Mouse (Mus musculus) heart, postnatal 0 days (tissue): ENCODE data around the gene Scd4. TPM values are rescaled to one million over a fixed set of nuclear protein-coding genes. Genes with fewer than 3 reads are reported as not detected.

Experiments used
- ATAC-seq: fragments of 200-750 bp; cut with Nextera tagmentation; 2 replicates; pipeline ENCODE4 v1.8.0; 2017; ENCODE audit warnings: low read depth, moderate number of reproducible peaks, moderate library complexity; ENCODE audit not compliant: insufficient read depth
- DNase-seq: peaks from one replicate; pipeline ENCODE4 v3.0.0-alpha.2; 2016; ENCODE audit warnings: low spot score
- H3K27ac ChIP-seq: fragments of 300-500 bp; sonication (generic); 2 replicates; pipeline ENCODE4 v1.5.1; 2014; ENCODE audit warnings: low read depth, mild to moderate bottlenecking
- H3K27me3 ChIP-seq: fragments of 300-500 bp; sonication (generic); 2 replicates; pipeline ENCODE4 v1.6.1; 2014; ENCODE audit warnings: low read length, mixed read lengths; ENCODE audit not compliant: control insufficient read depth, insufficient read depth
- H3K36me3 ChIP-seq: fragments of 300-500 bp; sonication (generic); replicated peaks from 2 replicates; pipeline ENCODE4 v1.6.1; 2014; ENCODE audit warnings: low read length, mixed read lengths; ENCODE audit not compliant: control insufficient read depth, insufficient read depth
- H3K4me1 ChIP-seq: fragments of 300-500 bp; sonication (generic); 2 replicates; pipeline ENCODE4 v1.6.1; 2014; ENCODE audit warnings: antibody characterized with exemption; ENCODE audit not compliant: control insufficient read depth, insufficient read depth
- H3K4me2 ChIP-seq: fragments of 300-500 bp; sonication (generic); 2 replicates; pipeline ENCODE4 v1.6.1; 2014; ENCODE audit warnings: low read depth, mild to moderate bottlenecking, low read length, moderate library complexity
- H3K4me3 ChIP-seq: fragments of 300-500 bp; sonication (generic); 2 replicates; pipeline ENCODE4 v1.5.1; 2014; ENCODE audit warnings: low read depth, low read length
- H3K9ac ChIP-seq: fragments of 300-500 bp; sonication (generic); replicated peaks from 2 replicates; pipeline ENCODE4 v1.6.1; 2014; ENCODE audit warnings: low read depth, low read length, mixed read lengths
- H3K9me3 ChIP-seq: fragments of 300-500 bp; sonication (generic); replicated peaks from 2 replicates; pipeline ENCODE4 v1.6.1; 2016; ENCODE audit warnings: low read length; ENCODE audit not compliant: control insufficient read depth
- CTCF ChIP-seq: IDR thresholded peaks from 2 replicates; pipeline ENCODE4 v1.5.1; 2016; ENCODE audit warnings: antibody characterized with exemption, control low read depth, low read depth
- EP300 ChIP-seq: IDR thresholded peaks from 2 replicates; pipeline ENCODE4 v1.6.1; 2016; ENCODE audit warnings: antibody characterized with exemption, low read depth
- WGBS: fragments of 180-500 bp; shearing (Covaris S2); extraction: QIAGEN DNeasy Blood & Tissue Kit; methylation state at CpG from one replicate; pipeline ENCODE4 v1.1.7; 2014; 5-methylcytosine and 5-hydroxymethylcytosine counted together
- polyA plus RNA-seq: library from polyadenylated mRNA; unstranded; fragments of >200 nt; fragmentation: Nextera tagmentation; extraction: Ambion mirVana; gene quantifications from 2 replicates; pipeline ENCODE4 v1.2.1, GENCODE M21; 2015
- total RNA-seq: library from RNA; depleted of rRNA; stranded (reverse); fragments of >200 nt; gene quantifications from 2 replicates; pipeline ENCODE4 v1.2.3, GENCODE M21; 2014; ENCODE audit warnings: low replicate concordance; rRNA removed

The Scd4 gene
- 10.8 and 37.4 TPM in 2 replicates for total RNA-seq
- 30.8 and 38.2 TPM in 2 replicates for polyA plus RNA-seq

- WGBS, result 40% methylated on average over 10 of the region's 10 CpGs
- Histone ChIP-seq H3K27me3 (no peaks in the 10 kb centered on the region), H3K27ac (peak within 1 kb of the TSS; percentile 90), H3K4me2 (peak within 1 kb of the TSS; percentile 46), H3K4me3 (peak within 1 kb of the TSS; percentile 17; the same call in 1 of the 2 replicates), H3K4me1 (peaks cover 39% of the 10 kb centered on the region), H3K9me3 (no peaks in the 10 kb centered on the region), H3K36me3 (no peaks in the 10 kb centered on the region), H3K9ac (0 out of 2 replicates have a peak within 1 kb of the TSS, but pooled peaks have one; percentile 26)
- TF ChIP-seq CTCF, result no peak
- TF ChIP-seq EP300, result 0 out of 2 replicates have a peak, but pooled peaks have one; percentile 20
- peak; percentile 91 for ATAC-seq
- peak; percentile 64 for DNase-seq
Observed at GRCm38 (mm10) chr19:44332833-44333623, at the start of gene Scd4. Gene Scd4, plus strand, starts transcription at chr19:44333092.

- WGBS, result 40% methylated on average over 15 of the region's 15 CpGs
- no peaks in the 10 kb centered on the region for H3K36me3 ChIP-seq
- no peak for TF ChIP-seq CTCF
- no peak for TF ChIP-seq EP300
Observed at GRCm38 (mm10) chr19:44283157-44284024, 49.5 kb upstream of the Scd4 start.

DNA sequence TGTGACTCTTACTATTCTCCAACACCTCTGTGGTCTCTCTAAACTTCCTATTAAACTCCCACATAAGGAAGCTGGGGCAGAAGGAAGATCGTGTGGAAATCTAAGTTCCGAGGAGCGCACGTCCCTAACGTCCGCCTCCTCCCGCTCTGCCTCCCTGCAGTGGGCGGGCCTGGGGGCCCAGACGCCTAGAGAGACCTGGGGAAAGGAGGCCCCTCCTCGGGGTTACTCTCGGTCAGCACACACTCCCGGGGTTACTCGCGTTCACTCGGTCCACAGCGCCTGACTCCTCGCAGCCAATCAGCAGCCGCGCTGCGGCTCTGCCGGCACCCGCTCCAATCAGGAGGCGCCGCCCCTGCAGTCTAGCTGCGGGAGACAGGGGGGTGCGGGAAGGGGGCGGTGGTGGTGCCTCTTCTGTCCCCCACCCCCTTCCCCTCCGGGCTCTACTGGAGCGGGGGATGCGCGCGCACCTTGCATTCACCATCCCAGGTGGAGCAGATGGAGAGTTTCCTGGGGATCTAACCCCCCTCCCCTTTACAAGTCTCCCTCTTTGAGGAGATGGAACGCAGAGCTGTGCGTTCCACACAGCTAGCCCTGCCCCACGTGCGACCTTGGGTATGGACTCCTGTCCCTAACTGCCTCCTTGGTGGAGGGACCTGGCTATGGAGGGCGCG, 48.7 kb upstream of the Scd4 start:
- Histone ChIP-seq H3K27me3 (no peaks in the 10 kb centered on the region), H3K4me1 (peaks cover 51% of the 10 kb centered on the region), H3K36me3 (no peaks in the 10 kb centered on the region), H3K9ac (peak overlapping the region; percentile 50), H3K9me3 (no peaks in the 10 kb centered on the region), H3K4me3 (peak overlapping the region; percentile 50), H3K27ac (peak overlapping the region; percentile 94), H3K4me2 (peak overlapping the region; percentile 85)
- under 1% methylated on average over 34 of the region's 38 CpGs for WGBS
- ATAC-seq (peak; percentile 98), DNase-seq (peak; percentile 97)
- TF ChIP-seq CTCF, result no peak
- 0 out of 2 replicates have a peak, but pooled peaks have one; percentile 45 for TF ChIP-seq EP300

More at GRCm38 (mm10) chr19:44283157-44284024, 49.5 kb upstream of the Scd4 start:
- Histone ChIP-seq H3K9me3 (no peaks in the 10 kb centered on the region), H3K4me3 (peak overlapping the region; percentile 50), H3K9ac (peak overlapping the region; percentile 45; the same call in 1 of the 2 replicates), H3K27ac (peak overlapping the region; percentile 94), H3K4me2 (peak overlapping the region; percentile 85), H3K4me1 (peaks cover 49% of the 10 kb centered on the region), H3K27me3 (no peaks in the 10 kb centered on the region)
- no peak for ATAC-seq
- no peak for DNase-seq

DNA sequence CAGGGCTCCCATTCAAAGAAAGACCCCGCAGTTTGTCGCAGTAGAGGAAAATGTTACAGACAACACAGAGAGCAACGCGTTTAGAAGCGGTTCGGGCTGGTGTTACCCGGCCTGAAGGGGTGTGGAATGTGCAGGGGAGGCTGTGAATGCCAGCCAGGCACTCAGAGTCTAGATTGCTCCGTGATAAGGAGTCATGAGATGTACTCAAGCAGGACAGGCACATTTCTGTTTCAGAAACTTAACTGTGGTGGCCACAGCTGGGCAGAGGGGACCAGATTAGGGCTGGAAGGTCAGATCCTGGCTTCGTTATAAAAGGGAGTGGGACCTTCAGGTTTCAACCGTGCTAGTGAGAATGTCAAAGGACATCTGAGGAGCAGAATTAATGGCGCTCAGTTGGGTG, 48.2 kb upstream of the Scd4 start:
- TF ChIP-seq EP300 (no peak), CTCF (no peak)
- H3K9ac ChIP-seq, result peak overlapping the region; percentile 50
- H3K9me3 ChIP-seq, result no peaks in the 10 kb centered on the region
- H3K4me1 ChIP-seq, result peaks cover 51% of the 10 kb centered on the region
- H3K4me3 ChIP-seq, result peak overlapping the region; percentile 50
- WGBS, result 2% methylated on average over 11 of the region's 11 CpGs
- ATAC-seq (peak; percentile 36), DNase-seq (peak; percentile 67)
- H3K27me3 ChIP-seq, result no peaks in the 10 kb centered on the region
- H3K36me3 ChIP-seq, result no peaks in the 10 kb centered on the region
- H3K4me2 ChIP-seq, result peak overlapping the region; percentile 85
- peak overlapping the region; percentile 94 for H3K27ac ChIP-seq

GRCm38 (mm10) chr19:44285554-44285953, 47.3 kb upstream of the Scd4 start:
- Histone ChIP-seq H3K27me3 (no peaks in the 10 kb centered on the region), H3K36me3 (no peaks in the 10 kb centered on the region), H3K4me1 (peaks cover 46% of the 10 kb centered on the region), H3K4me3 (no peak overlapping the region), H3K9ac (no peak overlapping the region), H3K27ac (no peak overlapping the region), H3K9me3 (no peaks in the 10 kb centered on the region), H3K4me2 (no peak overlapping the region)
- WGBS, result 94% methylated on average over 8 of the region's 8 CpGs
- TF ChIP-seq EP300 (no peak), CTCF (no peak)
- DNase-seq (no peak), ATAC-seq (no peak)
